Mouse (Mus musculus) lung, postnatal 0 days (tissue): ENCODE results near the gene Mllt6.

Experiments used
- CTCF ChIP-seq: IDR thresholded peaks from 2 replicates; pipeline ENCODE4 v1.5.1; 2016; ENCODE audit warnings: antibody characterized with exemption, mild to moderate bottlenecking
- EP300 ChIP-seq: IDR thresholded peaks from 2 replicates; pipeline ENCODE4 v1.6.1; 2016; ENCODE audit warnings: antibody characterized with exemption, mild to moderate bottlenecking, control low read depth

DNA sequence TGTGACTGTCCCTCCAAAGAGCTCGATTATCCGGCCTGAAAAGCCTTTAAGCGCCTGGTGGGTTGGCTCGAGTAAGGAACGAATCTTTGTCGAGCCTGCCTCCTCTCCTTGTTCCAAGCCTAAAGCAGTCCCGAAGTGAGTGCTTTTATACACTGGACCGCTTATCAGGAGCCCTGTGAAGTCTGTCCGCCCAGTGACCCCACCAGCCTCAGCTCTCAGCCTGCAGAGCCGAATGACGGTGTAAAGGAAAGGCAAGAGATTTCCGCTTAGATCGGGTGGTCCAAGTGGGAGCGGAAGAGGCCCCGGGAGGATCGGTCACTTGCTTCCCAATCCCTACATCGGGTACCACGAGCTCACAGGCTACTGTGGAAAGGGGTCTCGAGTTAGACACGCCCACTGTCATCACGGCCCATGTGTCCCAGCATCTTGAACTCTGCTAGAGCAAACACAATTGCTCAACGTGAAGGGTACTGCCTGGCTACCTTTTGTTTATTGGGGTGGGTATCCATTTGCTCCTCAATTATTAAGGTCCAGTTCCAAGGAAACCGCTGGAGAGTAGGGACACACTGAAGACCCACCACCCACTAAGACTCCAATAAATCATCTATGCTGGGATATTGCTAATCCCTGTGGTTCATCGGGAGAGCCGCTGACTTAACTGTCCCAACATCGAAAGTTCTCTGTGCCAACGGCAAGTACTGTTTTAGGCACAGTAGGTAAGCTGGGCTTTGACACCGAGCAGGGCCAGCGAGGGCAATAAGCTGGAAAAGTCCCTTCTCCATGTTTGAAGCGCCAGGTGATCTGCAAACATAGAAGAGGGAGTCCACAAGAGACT, 37.7 kb downstream of the Mllt6 start:
- TF ChIP-seq CTCF: no peak
- no peak for TF ChIP-seq EP300
